Mouse (Mus musculus): Measurements from ENCODE around the gene Hpcal4. TPM values are rescaled to one million over a fixed set of nuclear protein-coding genes. Genes with fewer than 3 reads are reported as not detected.
"Not testable (repeated sequence)": the region's sequence is repeated elsewhere in the genome, so short reads cannot be mapped to it uniquely, and the experiment has no call there.

Gene Hpcal4
- polyA plus RNA-seq, 1 experiment = 7.7 TPM

- no peaks in the 10 kb centered on the region for H3K36me3 ChIP-seq (ENCODE audit: control insufficient read depth, insufficient read depth, low read length)
- H3K4me3 ChIP-seq (ENCODE audit: control insufficient read depth, low read depth, low read length) = no peak overlapping the region
- no peak overlapping the region for H3K27ac ChIP-seq (ENCODE audit: control insufficient read depth, insufficient read depth, low read depth, low read length)
- no peaks in the 10 kb centered on the region for H3K27me3 ChIP-seq (ENCODE audit: control insufficient read depth, insufficient read depth, low read length)
- H3K4me1 ChIP-seq (ENCODE audit: control insufficient read depth, insufficient read depth, low read length) = no peaks in the 10 kb centered on the region
- no peak for TF ChIP-seq POLR2A (IDR thresholded peaks at IDR 0.05; ENCODE audit: control insufficient read depth, low read depth, low read length)
- no peak for TF ChIP-seq CTCF (IDR thresholded peaks at IDR 0.05; ENCODE audit: control insufficient read depth, insufficient read depth, insufficient replicate concordance, low read depth, low read length)
These were observed 28.0 kb upstream of the Hpcal4 start for GRCm38 (mm10) chr4:123155004-123155403.

DNA sequence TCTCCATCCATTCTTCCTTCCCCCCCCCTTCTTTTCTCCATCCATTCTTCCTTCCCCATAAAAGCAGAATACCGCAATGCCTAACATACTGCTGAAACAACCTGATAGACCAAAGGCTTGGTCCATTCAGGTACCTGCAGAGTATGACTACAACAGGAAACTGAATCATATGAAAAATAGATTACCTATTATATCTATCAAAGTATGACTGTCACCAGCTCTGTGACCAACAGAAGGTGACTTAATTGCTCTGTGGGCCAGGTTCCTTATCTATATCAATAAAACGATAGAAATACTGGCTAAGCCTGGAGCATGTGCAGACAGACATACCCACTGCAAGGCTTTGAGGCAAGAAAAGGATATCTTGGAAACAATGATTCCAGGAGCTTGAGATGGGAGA is 27.6 kb upstream of the Hpcal4 start:
- Histone ChIP-seq H3K36me3 (ENCODE audit: control insufficient read depth, insufficient read depth, low read length) (no peaks in the 10 kb centered on the region), H3K27ac (ENCODE audit: control insufficient read depth, insufficient read depth, low read depth, low read length) (no peak overlapping the region), H3K4me1 (ENCODE audit: control insufficient read depth, insufficient read depth, low read length) (no peaks in the 10 kb centered on the region), H3K4me3 (ENCODE audit: control insufficient read depth, low read depth, low read length) (no peak overlapping the region), H3K27me3 (ENCODE audit: control insufficient read depth, insufficient read depth, low read length) (no peaks in the 10 kb centered on the region)
- TF ChIP-seq CTCF (IDR thresholded peaks at IDR 0.05; ENCODE audit: control insufficient read depth, insufficient read depth, insufficient replicate concordance, low read depth, low read length) (no peak), POLR2A (IDR thresholded peaks at IDR 0.05; ENCODE audit: control insufficient read depth, low read depth, low read length) (no peak)

GRCm38 (mm10) chr4:123155840-123156239 is 27.2 kb upstream of the Hpcal4 start:
- TF ChIP-seq CTCF (IDR thresholded peaks at IDR 0.05; ENCODE audit: control insufficient read depth, insufficient read depth, insufficient replicate concordance, low read depth, low read length) = no peak
- no peak for TF ChIP-seq POLR2A (IDR thresholded peaks at IDR 0.05; ENCODE audit: control insufficient read depth, low read depth, low read length)
- Histone ChIP-seq H3K4me1 (ENCODE audit: control insufficient read depth, insufficient read depth, low read length) (no peaks in the 10 kb centered on the region), H3K27me3 (ENCODE audit: control insufficient read depth, insufficient read depth, low read length) (no peaks in the 10 kb centered on the region), H3K36me3 (ENCODE audit: control insufficient read depth, insufficient read depth, low read length) (no peaks in the 10 kb centered on the region), H3K4me3 (ENCODE audit: control insufficient read depth, low read depth, low read length) (no peak overlapping the region), H3K27ac (ENCODE audit: control insufficient read depth, insufficient read depth, low read depth, low read length) (no peak overlapping the region)

GRCm38 (mm10) chr4:123160571-123160970 is 22.5 kb upstream of the Hpcal4 start:
- Histone ChIP-seq H3K4me3 (ENCODE audit: control insufficient read depth, low read depth, low read length) (no peak overlapping the region), H3K27ac (ENCODE audit: control insufficient read depth, insufficient read depth, low read depth, low read length) (no peak overlapping the region), H3K27me3 (ENCODE audit: control insufficient read depth, insufficient read depth, low read length) (no peaks in the 10 kb centered on the region), H3K4me1 (ENCODE audit: control insufficient read depth, insufficient read depth, low read length) (peaks cover 4% of the 10 kb centered on the region; the same call in 1 of the 2 replicates), H3K36me3 (ENCODE audit: control insufficient read depth, insufficient read depth, low read length) (no peaks in the 10 kb centered on the region)
- TF ChIP-seq POLR2A (IDR thresholded peaks at IDR 0.05; ENCODE audit: control insufficient read depth, low read depth, low read length) (no peak), CTCF (IDR thresholded peaks at IDR 0.05; ENCODE audit: control insufficient read depth, insufficient read depth, insufficient replicate concordance, low read depth, low read length) (no peak)

DNA sequence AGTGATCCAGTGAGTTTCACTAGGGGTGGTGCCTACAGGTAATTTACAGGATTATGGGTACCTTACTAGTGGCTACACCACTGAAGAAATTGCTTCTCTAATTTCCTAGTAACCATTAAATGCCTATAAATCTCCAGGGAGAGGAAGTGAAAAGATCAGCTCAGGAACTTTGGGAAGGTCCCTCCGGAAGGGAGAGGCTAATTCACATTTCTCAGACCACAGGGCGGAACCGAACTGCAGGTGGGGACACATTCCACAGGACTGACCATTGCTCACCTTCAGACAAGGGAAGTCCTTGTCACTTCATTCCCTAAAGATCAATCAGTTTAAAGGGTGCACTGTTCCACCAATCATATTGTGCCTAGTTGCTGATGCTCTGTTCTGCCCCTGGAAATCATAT is 21.8 kb upstream of the Hpcal4 start:
- H3K27ac ChIP-seq (ENCODE audit: control insufficient read depth, insufficient read depth, low read depth, low read length); H3K4me1 ChIP-seq (ENCODE audit: control insufficient read depth, insufficient read depth, low read length); H3K36me3 ChIP-seq (ENCODE audit: control insufficient read depth, insufficient read depth, low read length); H3K27me3 ChIP-seq (ENCODE audit: control insufficient read depth, insufficient read depth, low read length); H3K4me3 ChIP-seq (ENCODE audit: control insufficient read depth, low read depth, low read length): not testable (repeated sequence)

GRCm38 (mm10) chr4:123162305-123162917 is 20.6 kb upstream of the Hpcal4 start:
- TF ChIP-seq POLR2A (IDR thresholded peaks at IDR 0.05; ENCODE audit: control insufficient read depth, low read depth, low read length) = no peak
- no peak for TF ChIP-seq CTCF (IDR thresholded peaks at IDR 0.05; ENCODE audit: control insufficient read depth, insufficient read depth, insufficient replicate concordance, low read depth, low read length)
- H3K4me3 ChIP-seq (ENCODE audit: control insufficient read depth, low read depth, low read length) = no peak overlapping the region
- H3K27me3 ChIP-seq (ENCODE audit: control insufficient read depth, insufficient read depth, low read length) = no peaks in the 10 kb centered on the region
- H3K36me3 ChIP-seq (ENCODE audit: control insufficient read depth, insufficient read depth, low read length) = no peaks in the 10 kb centered on the region
- H3K4me1 ChIP-seq (ENCODE audit: control insufficient read depth, insufficient read depth, low read length) = peaks cover 4% of the 10 kb centered on the region; the same call in 1 of the 2 replicates
- no peak overlapping the region for H3K27ac ChIP-seq (ENCODE audit: control insufficient read depth, insufficient read depth, low read depth, low read length)

DNA sequence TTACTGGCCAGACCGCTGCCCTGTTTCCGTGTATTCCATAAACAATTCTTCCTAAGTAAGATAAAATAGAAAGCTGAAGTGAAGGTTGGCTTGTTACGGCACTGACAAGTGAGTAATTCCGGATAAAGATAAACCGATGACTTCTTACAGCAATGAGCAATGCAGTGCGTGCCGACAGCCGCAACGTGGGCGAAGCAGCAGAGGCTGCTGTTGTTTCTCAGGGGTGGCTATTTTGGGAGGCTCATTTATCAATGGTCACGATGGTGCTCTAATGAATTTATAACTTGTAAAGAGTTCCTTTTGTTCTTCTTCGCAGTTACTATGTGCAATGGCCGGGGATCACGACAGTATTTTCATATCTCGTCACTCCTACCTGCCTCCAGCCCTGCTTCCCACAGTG is 18.9 kb upstream of the Hpcal4 start:
- TF ChIP-seq CTCF (IDR thresholded peaks at IDR 0.05; ENCODE audit: control insufficient read depth, insufficient read depth, insufficient replicate concordance, low read depth, low read length) (no peak), POLR2A (IDR thresholded peaks at IDR 0.05; ENCODE audit: control insufficient read depth, low read depth, low read length) (no peak)

GRCm38 (mm10) chr4:123171811-123172210 is 11.2 kb upstream of the Hpcal4 start:
- TF ChIP-seq POLR2A (IDR thresholded peaks at IDR 0.05; ENCODE audit: control insufficient read depth, low read depth, low read length) (no peak), CTCF (IDR thresholded peaks at IDR 0.05; ENCODE audit: control insufficient read depth, insufficient read depth, insufficient replicate concordance, low read depth, low read length) (no peak)
- no peaks in the 10 kb centered on the region for H3K27me3 ChIP-seq (ENCODE audit: control insufficient read depth, insufficient read depth, low read length)
- H3K27ac ChIP-seq (ENCODE audit: control insufficient read depth, insufficient read depth, low read depth, low read length) = no peak overlapping the region
- H3K4me1 ChIP-seq (ENCODE audit: control insufficient read depth, insufficient read depth, low read length) = no peaks in the 10 kb centered on the region
- no peaks in the 10 kb centered on the region for H3K36me3 ChIP-seq (ENCODE audit: control insufficient read depth, insufficient read depth, low read length)
- no peak overlapping the region for H3K4me3 ChIP-seq (ENCODE audit: control insufficient read depth, low read depth, low read length)

More for the DNA sequence above, 18.9 kb upstream of the Hpcal4 start:
- peaks cover 4% of the 10 kb centered on the region; the same call in 1 of the 2 replicates for H3K4me1 ChIP-seq (ENCODE audit: control insufficient read depth, insufficient read depth, low read length)
- H3K27me3 ChIP-seq (ENCODE audit: control insufficient read depth, insufficient read depth, low read length) = no peaks in the 10 kb centered on the region
- no peak overlapping the region for H3K27ac ChIP-seq (ENCODE audit: control insufficient read depth, insufficient read depth, low read depth, low read length)
- no peaks in the 10 kb centered on the region for H3K36me3 ChIP-seq (ENCODE audit: control insufficient read depth, insufficient read depth, low read length)
- no peak overlapping the region for H3K4me3 ChIP-seq (ENCODE audit: control insufficient read depth, low read depth, low read length)
